Mouse (Mus musculus) thymus, postnatal 4 days (tissue): ENCODE data around the gene Nme8.
A peak's percentile ranks its signal among the peaks of the same experiment; 100 is the strongest.

ENCODE experiments used
- DNase-seq: peaks from one replicate; pipeline ENCODE4 v3.0.0; 2021

Gene Nme8

DNA sequence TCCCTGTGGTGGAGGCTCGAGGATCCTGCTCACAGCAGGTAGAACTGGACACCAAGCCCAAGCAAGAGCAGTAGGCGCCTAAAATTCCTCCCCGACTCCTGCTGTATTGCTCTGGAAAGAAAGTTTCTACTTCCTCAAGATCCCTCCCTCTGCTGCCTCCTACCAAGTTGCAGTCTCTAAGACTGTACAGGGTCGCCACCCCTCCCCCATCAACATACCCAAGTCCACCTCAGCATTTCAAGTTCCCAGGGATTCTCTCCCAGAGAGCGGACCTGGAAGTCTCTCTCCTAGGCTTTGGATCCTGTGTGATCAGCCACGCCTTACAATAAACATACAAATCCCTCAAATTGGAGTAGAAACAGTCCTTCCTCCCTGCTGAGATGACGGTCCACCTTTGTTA is at the start of gene Nme8:
Gene Nme8 (minus strand): TSS at position 5 of the 400 bp plus-strand sequence.
- DNase-seq, result no peak

DNA sequence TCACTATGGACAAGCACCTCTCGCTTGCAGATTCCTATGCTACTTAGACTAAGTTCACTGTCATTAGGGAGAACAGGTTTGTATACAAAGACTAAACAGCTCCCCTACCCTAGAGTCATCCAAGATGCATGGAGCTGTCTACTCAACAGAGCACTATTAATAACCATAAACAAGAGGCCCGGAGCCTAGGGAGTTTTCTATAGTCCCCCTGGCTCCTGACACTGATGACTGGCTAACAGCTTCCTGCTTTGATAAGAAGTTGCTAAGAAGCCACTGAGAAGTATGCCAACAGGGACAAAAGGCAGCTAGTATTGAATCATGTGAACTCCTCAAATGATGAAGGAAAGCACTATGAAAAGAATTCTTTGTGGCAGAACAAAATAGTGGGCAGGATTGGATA is 48.1 kb upstream of the Nme8 start:
- DNase-seq, result no peak

DNA sequence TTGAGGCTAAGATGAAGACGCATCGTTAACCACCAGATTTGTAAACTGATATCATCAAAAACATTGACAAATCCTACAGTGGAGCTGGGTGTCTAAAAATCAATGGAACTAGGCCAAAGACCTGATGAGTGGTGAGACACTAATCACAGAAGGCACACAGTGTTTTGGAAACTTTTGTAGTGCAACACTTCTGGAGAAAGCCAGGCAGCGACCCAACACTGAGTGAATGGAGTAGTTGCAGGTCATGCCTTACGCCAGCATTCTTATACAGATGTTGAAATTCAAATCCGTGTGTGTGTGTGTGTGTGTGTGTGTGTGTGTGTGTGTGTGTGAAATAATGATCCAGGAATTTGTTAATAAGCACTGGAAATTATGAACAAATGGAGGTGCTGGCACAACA is 46.9 kb upstream of the Nme8 start:
- DNase-seq, result no peak

DNA sequence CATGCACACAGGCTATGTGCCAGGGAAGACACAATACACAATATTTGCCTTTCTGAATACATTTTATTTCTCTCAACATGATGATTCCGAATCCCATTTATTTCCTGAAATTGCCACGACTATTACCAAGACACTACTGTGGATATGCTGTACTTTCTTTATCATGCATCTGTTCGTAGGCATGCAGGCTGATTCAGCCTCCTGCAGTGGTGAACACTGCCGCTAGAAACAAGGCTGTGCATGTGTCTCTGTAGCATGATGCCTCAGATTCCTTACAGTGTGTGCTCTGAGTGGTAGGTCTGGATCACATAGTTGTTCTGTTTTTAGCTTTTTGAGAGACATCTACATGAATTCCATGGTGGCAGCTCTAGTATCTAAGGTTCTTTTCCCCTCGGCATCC is 37.0 kb upstream of the Nme8 start:
- no peak for DNase-seq

DNA sequence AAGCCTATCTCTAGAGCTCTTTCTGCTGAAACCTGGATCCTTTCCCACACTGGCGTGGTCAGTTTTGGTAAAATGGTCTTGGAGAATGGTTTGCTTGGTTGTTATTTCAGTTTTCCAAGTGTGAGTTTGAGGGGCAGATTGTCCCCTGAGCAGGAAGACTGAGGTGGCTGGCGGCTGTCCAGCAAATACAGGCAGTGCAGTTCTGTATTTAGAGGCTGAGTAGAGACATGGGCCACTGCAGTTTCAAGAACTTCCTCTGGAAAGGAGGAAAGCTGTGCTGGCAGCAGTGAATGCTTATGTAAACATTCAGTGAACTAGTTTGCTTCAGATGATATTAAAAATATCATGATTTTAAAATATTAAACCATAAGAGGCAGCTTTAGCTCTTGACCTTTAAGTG is 33.2 kb upstream of the Nme8 start:
- DNase-seq, result no peak

DNA sequence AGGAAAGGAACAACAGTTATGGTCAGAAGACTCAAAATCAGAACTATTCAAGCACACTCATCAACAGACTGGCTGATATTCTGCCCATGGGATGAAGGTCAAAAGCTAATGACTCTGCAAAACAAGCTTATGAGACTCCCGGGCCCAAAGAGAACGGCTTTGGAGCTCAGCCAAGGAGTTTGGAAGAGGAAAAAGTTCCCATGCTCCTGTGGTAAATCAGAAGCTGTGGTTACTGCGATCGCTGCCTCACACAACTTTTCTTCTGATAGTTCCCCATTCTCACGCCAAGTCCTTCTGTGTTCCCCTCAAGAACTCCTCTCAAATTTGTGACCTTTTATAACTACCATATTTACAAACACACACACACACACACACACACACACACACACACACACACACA is 21.4 kb upstream of the Nme8 start:
- DNase-seq, result no peak

DNA sequence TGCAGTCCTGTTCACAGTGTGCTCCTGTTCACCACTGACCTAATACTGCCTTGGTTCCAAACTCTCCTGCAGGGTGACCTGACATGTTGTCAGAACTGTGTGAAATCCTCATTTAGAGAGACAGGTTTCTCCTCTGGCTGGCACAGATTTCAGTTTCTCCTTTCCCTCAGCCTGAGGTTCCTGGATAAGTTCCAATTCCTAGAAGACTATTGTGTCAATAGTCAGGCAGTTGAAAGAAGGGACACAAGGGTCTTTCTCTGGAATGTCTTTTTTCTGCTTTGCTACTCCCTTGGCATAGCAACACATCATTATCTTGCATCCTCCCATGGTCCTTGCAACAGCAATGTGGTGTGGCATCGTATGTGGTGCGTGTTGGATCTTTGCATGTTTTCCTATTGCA is 19.6 kb upstream of the Nme8 start:
- no peak for DNase-seq

DNA sequence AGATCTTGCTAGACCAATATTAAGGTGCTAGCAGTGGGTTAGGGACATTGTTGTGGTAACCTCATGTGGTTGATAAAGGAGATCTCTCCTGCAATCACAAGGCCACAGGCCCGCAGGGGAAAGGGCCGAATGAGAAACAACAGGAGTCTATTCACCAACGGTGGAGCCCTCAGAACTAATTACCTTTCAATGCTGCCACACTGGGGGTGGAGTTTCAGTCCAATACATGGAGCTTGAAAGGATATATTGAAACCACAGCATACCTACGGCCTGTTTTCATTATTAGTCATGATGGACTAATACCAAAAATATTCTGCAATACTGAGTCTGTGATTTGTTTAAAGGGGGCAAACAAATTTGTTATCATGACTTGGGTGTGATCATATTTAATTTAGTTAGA is 6.2 kb upstream of the Nme8 start:
- DNase-seq, result no peak

DNA sequence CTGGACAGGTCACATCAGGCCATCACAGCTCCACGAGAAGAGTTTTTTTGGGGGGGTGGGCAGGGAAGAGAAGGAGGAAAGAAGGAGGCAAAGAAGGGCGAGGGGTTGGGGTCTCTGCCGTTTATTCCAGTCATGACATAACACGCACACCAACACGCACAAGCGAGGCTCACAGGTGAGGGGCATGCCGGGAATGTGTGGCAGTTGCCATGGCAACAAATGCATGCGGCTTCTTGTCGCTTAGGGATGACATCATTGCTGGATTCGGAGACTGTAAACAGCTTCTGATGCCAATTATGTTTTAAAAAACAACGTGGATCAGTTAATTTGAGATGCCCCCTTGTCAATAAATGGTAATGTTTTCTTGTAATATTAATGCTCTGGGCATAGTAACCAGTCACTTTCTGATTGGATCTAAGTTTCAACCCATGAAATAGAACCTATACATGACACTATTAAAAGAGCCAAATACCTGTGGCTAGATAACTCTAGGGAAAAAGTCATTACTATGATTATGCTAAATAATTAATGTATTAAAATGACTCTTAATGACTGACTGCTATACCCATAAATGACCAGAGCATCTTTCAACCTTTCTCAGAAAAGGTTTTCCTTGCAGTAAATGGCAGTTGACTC is 4.0 kb upstream of the Nme8 start:
- DNase-seq, result no peak

DNA sequence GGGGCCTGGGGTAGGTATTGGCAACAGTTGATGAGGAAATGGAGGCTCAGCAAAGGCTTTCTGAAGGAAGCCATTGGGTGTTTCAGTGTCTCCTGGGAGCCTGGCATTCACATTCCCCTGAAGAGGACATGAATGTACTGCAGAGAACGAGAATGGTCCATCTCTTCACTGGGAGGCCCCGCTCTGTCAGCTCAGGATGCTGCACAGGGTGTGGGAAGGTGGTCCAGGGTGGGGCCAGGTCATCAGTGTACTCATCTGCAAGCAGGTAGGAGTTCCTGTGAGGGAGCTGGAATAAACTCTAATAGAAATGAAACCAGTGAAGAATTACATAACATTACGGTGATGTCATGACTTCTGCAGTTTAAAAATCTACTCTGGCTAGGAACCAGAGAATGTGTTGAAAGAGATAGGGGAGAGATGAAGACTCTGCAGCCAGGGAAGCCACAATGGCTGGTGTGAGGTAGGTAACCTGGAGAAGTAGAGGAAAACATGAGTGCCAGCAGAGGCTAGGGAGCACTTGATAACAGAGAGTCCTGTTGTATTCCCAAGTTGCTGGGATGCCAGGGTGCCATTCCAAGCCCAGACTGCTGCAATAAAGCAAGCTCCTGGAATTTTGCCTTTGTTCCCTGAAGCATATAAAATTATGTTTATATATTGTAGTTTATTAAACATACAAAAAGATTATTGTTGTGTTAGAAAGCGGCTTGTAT is 3.3 kb upstream of the Nme8 start:
- no peak for DNase-seq

DNA sequence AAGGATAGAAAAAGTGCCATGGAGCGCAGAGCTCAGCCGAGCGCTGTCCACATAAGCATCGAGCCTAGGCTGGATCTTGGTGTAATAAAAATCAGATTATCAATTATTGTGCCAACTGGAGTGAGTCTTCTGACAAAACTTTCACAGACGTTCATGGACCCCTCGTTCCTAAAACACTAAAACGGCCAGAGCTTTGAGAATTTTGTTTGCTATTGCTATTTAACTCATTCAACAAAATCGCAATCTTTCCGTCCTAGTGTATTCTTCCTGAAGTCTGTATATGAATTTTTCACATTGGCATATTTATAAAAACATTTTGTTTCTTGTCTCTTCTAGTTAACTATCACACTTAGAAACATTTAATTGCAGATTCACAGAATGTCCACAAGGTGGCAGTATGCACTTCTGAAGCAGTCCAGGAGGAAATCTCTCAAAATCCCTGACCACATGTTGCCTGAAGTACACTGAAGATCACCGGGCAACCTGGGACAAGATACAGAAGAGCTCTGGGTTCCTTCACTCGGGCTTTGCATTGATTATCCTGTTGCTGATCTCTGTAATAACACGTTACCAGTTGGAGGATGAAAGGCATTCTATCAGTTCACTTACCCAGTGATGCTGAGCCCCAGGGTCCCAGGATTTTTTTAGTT is 1.1 kb upstream of the Nme8 start:
- no peak for DNase-seq

DNA sequence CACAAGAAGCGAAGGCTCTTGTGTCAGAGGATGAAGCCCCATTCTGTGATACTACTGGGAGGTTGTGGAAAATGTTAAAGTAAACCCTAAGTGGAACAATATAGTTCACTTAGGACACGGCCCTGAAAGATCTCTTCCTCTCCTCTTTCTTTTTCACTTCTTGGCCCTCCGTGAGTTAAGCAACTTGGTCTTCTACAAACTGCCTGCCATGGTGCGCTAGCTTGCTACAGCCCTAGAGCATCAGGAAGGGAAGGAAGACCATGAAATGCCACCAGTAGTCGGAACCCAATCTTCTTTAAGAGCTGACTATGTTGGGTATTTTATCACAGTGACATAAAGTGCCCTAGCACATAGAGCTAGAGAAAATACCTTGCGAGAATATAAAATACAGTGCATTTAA is 7.2 kb downstream of the Nme8 start:
- DNase-seq, result no peak

DNA sequence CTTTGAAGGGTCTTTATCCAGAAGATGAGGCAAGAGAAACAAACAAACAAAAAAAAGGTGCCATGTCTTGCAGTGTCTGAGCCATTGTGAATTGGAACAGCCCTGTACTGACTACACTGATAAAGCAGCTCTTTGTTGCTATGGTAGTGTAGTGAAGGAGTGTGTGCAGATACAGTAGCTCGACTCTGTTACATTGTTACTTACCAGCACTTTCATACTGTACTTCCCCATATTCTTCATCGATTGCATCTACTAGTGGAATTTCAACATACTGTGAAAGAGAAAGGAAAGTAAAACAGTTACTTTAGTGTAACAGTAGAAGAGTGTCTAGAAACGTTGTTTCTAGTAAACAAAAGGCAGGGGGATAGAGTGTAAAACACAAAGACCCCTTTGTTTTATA is 7.6 kb downstream of the Nme8 start:
- DNase-seq, result no peak

DNA sequence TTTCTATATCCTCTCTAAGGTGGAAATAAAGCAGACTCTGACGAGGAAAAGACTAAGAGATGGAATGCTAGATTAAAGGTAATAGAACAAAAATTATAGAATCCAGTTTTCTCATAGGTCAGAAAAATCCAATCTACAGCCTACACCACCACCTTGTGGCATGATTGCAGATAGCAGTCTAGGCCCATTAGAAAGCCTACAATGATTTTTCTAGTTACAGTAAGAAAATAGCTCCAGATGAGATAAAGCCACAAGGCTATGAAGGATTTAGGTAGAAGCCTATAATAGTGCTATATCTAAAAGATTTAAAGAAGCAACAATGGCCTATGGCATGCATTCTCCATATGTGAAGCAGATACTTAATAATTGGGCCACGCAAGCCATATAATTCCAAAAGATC is 13.6 kb downstream of the Nme8 start:
- peak; percentile 48 for DNase-seq

DNA sequence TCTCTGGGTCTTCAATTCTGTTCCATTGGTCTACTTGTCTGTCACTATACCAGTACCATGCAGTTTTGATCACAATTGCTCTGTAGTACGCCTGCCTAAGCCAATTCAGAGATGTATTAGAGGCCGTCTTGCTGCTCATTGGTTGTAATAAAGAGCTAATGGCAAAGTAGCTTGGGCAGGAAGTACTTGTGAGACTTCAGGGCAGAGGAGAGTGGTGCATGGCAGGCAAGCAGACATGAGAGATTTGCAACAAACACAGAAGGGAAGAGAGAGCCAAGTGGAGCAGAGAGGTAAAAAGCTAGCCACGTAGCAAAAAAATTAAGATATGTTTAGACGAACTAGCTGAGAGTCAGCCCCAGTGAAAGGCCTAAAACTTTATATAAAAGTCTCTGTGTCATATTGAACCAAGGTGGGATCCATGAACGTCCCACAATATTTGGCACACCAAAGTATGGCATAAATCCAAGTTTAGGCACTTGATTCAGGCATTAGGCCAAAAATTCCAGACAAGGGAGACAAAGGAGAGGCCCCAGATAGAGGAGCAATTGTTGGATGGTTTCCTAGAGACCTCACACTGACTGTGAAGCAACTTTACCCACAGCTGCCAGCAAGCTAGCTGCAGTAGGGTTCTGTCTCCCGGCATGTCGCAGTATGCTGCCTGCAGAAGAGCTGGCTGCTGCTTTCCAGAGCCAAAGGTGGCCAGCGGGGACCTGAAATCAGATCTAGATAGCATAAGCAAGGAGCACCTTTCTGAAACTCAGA is 14.5 kb downstream of the Nme8 start:
- DNase-seq, result no peak

DNA sequence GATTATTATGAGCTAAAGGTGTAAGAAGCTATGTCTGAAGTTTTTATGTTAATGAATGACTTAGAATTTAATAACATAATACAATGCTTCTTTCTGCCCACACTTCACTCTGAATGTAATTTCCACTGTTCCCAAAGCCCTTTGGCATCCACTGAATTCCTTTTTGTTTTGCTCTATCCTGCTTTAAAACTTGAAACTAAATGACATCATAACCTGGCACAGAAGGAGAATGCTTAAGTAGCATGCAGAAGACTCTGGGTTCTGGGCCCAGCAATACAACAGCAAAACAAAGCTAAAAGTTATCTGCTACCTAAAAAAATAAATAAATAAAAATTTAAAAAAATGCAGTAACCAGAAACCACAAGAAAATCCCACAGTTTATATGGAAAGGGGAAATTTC is 23.0 kb downstream of the Nme8 start:
- DNase-seq, result no peak

DNA sequence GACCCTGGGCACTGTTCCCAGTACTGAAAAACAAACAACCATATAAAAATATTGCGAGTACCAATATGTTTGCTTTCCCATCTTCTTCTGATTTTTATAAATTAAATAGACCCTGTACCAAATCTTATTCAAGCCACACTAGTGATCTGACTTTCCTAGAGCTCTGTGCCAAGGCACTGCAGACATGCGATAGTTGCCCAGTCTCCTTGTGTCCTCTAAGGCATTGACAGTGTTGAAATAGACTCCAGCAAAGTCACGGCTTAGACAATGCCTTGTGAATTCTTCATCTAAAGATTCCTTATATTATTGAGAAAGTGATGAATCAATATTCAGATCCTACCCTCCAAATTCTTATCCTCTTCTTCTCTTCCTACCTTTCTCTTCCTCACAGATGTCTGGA is 23.6 kb downstream of the Nme8 start:
- no peak for DNase-seq

DNA sequence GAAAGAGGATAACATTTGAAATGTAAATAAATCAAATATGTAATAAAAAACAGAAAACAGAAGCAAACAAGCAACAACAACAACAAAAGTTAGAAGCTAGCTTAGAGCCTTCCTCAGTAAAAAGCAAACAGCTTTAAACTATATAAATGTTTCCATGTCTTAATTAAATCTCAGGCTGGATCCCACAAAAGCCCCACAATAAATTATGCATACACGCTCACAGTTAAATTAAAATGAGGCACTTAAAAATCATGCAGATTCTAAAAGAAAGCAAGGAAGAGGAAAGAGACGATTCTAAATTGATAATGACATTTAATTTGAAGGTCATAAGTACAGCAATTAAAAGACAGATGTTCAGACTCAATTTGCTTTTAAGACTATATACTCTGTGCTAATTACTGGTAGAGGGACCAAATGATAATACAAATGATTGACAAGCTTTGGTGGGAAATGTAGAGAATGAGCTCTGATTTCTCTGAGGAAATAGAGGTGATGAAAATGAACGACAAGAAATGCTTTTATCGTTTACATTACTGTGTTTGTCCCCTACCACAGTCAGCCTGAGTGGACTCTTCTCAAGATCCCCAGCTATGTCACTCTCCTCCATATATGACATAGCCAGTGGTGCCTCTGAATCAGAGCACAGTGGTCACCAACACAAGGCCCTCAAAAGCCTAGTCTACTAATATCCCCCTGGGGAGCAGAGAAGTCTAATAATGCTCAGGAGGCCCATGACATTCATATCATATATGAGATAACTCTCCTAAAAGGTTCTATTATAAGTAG is 29.0 kb downstream of the Nme8 start:
- DNase-seq, result no peak

DNA sequence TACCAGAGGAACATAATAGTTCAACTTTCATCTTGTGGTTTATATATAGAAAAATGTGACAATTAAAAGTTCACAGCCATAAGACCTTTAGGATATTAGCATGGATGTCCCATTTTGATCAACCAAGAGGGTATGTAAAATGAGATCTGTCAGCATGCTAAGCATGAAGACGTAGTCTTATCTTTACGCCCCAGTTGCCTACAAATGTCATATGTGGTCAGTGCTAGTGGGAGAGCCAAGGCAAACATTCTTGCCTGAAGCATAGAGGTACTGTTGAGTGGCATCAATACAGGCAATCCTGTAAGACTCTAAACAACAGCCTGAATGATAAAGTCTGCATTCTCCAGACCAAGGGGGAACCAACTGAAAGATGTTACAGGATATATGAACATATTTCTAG is 45.2 kb downstream of the Nme8 start:
- DNase-seq, result no peak

DNA sequence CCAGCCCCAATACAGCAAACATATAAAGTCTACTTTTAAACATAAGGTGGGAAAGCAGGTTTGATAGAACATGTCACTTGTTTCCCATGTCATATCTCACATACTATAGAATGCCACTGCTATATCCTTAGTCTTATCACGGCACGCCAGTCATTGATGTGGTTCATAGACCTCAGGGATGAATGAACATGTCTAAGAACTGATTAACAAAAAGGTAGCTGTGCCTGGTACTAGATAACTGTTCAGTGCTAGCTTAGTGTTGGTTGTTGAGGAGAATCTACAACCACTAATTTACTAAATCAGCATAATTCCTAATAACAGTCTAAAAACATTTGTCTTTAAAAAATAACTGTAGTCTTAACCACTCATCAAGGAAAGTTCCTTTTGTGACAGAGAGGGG is 47.8 kb downstream of the Nme8 start:
- no peak for DNase-seq

DNA sequence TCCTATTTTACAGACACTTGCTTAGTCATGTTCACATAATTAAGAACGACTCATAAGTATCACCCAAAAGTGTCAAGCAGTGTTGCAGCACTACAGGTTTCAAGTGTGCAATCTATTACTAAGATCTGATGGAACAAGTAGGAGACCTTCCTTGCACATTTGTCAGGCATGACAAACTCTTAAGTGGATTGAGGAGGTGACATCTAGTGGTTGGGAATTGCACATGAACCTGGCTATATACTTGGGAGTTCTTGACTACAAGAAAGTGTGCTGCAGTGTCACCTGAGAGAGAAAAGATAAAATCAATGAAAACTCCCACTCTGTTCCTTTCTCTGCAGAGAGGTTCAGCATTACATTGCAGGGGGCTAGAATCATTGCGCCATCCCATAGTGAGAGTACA is 53.4 kb downstream of the Nme8 start:
- DNase-seq, result no peak

DNA sequence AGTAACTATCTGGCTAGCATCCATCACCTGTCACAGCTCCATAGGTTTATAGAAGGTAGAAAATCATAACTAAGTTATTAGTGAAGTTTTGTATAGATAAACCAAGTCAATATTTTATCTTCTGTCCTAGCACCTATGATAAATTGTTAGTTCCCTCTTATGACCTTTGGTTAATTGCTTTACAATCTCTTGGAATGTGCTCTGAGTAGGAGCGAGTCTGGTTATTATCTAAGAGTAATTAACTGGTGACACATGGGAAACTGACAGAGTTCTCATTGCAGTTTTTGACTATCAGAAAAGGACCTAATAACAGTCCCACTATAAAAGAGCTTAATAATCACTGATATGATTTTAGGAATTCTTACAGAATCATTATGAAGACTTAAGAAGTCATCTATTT is 54.1 kb downstream of the Nme8 start:
- DNase-seq, result no peak
